Mouse (Mus musculus) forebrain, embryonic 10.5 days (tissue): ENCODE results near the gene Spryd3. TPM values are rescaled to one million over a fixed set of nuclear protein-coding genes. Genes with fewer than 3 reads are reported as not detected.

ENCODE experiments used
- DNase-seq: peaks from one replicate; pipeline ENCODE4 v3.0.0-alpha.2; 2017; ENCODE audit warnings: low spot score; ENCODE audit errors: extremely low spot score
- H3K27ac ChIP-seq: fragments of 300-500 bp; sonication (generic); 2 replicates; pipeline ENCODE4 v1.5.1; 2016; ENCODE audit warnings: mild to moderate bottlenecking
- H3K27me3 ChIP-seq: fragments of 300-500 bp; sonication (generic); 2 replicates; pipeline ENCODE4 v1.6.1; 2016; ENCODE audit warnings: mild to moderate bottlenecking; ENCODE audit not compliant: poor library complexity, severe bottlenecking
- H3K36me3 ChIP-seq: fragments of 300-500 bp; sonication (generic); replicated peaks from 2 replicates; pipeline ENCODE4 v1.6.1; 2016; ENCODE audit warnings: mild to moderate bottlenecking, moderate library complexity
- H3K4me1 ChIP-seq: fragments of 300-500 bp; sonication (generic); 2 replicates; pipeline ENCODE4 v1.6.1; 2016
- H3K4me3 ChIP-seq: fragments of 300-500 bp; sonication (generic); 2 replicates; pipeline ENCODE4 v1.5.1; 2016; ENCODE audit warnings: mild to moderate bottlenecking, moderate library complexity
- H3K9me3 ChIP-seq: fragments of 300-500 bp; sonication (generic); 2 replicates; pipeline ENCODE4 v1.6.1; 2016; ENCODE audit warnings: mild to moderate bottlenecking, moderate library complexity
- WGBS: fragments of 180-500 bp; shearing (Covaris S2); methylation state at CpG from one replicate; pipeline ENCODE4 v1.1.7; 2016; 5-methylcytosine and 5-hydroxymethylcytosine counted together
- polyA plus RNA-seq: library from polyadenylated mRNA; unstranded; fragments of >200 nt; fragmentation: Nextera tagmentation; extraction: Ambion mirVana; gene quantifications from 2 replicates; pipeline ENCODE4 v1.2.1, GENCODE M21; 2016

Spryd3 gene
- polyA plus RNA-seq, 1 experiment from 2014 or later, result 12.7 TPM

DNA sequence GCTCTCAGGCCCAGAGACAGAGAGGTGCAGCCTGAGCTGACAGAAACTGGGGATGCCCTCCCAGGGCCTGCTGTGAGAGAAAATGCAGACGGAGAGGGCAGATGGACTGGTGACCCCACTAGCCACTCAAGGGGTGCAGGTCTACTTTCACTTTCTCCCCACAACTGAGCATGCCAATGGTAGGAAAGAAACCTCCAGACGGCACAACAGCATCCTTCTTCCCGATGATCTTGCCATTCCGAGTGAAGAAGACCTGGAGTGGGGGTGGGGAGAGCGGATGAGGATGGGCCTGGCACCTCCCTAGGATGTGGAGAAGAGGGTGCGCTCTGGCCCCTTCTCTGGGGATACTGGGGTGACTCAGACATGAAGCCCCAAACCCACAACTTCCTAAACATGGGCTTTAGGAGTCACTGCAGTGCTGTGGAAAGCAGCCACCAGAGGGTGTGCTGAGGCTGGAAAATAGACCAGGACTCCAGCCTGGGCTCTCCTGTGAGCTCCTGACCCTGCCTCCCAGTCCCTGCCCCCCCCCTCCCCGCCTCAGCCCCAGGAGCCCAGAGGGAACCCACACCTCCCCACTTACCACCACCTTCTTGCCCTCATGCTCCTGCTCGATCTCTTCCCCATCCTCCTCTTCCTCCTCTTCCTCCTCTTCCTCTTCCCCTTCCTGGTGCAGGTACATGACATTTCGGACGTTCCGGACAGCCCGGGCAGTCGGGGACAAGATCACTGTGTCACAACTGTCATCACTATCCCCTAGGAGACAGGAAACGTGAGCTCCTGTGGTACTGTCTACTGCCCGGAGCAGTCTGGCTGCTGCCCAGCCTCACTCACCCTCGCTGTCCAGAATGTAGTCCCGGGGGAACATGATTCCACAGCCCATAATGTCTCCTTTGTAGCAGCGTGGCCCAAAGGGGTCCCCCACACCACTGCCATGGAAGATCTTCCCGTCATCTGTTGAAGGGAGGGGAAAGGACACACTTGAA, 18.3 kb downstream of the Spryd3 start:
- Histone ChIP-seq H3K9me3 (no peaks in the 10 kb centered on the region), H3K36me3 (peaks cover 93% of the 10 kb centered on the region), H3K4me3 (no peak overlapping the region), H3K27me3 (no peaks in the 10 kb centered on the region), H3K27ac (no peak overlapping the region), H3K4me1 (peaks cover 21% of the 10 kb centered on the region)
- 80% methylated on average over 19 of the region's 19 CpGs for WGBS
- DNase-seq, result no peak

DNA sequence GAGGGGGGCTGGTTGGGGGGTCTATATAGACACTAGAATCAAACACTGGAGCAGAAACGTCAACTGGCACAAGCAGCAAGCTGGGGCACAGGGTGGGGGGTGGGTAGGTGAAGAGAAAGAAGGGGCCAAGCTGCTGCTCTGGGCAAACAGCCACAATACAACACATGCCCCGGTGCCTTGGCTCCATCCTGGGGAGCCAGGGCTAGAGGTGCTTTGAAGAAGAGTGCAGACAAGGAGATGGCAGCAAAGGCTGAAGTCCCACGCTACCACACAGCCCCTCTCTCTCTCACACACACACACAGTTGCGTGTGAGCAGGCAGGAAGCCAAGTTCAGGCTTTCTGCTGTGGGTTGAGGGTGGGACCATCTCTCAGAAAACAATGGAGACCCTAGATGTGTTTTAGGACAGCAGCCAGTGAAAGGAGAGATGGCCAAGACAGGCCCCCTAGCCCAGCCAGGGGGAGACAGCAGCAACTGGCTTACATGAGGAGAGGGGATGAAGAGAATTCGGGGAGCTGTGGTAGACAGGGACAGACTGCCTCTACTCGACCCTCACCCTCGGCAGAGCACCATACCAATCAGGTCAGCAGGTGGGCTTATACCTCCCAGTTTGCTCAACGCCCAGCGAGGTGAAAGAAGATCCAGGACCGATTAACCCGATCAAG, 19.1 kb downstream of the Spryd3 start:
- WGBS, result 85% methylated on average over 11 of the region's 11 CpGs
- H3K9me3 ChIP-seq, result no peaks in the 10 kb centered on the region
- H3K4me3 ChIP-seq, result no peak overlapping the region
- no peak for DNase-seq
- H3K4me1 ChIP-seq, result peaks cover 21% of the 10 kb centered on the region
- H3K36me3 ChIP-seq, result peaks cover 94% of the 10 kb centered on the region
- H3K27ac ChIP-seq, result no peak overlapping the region
- no peaks in the 10 kb centered on the region for H3K27me3 ChIP-seq

- Histone ChIP-seq H3K27ac (0 out of 2 replicates have a peak overlapping the region, but pooled peaks have one; percentile 25), H3K36me3 (peaks cover 94% of the 10 kb centered on the region), H3K27me3 (no peaks in the 10 kb centered on the region), H3K9me3 (no peaks in the 10 kb centered on the region), H3K4me1 (peaks cover 21% of the 10 kb centered on the region), H3K4me3 (no peak overlapping the region)
- WGBS, result 64% methylated on average over 9 of the region's 9 CpGs
- no peak for DNase-seq
Observed at GRCm38 (mm10) chr15:102115731-102116231, 20.3 kb downstream of the Spryd3 start.

GRCm38 (mm10) chr15:102114651-102115260, 21.3 kb downstream of the Spryd3 start:
- peaks cover 90% of the 10 kb centered on the region for H3K36me3 ChIP-seq
- 90% methylated on average over 7 of the region's 7 CpGs for WGBS
- H3K27ac ChIP-seq, result no peak overlapping the region
- no peak overlapping the region for H3K4me3 ChIP-seq
- no peaks in the 10 kb centered on the region for H3K9me3 ChIP-seq
- DNase-seq, result no peak
- peaks cover 12% of the 10 kb centered on the region for H3K4me1 ChIP-seq
- H3K27me3 ChIP-seq, result no peaks in the 10 kb centered on the region

DNA sequence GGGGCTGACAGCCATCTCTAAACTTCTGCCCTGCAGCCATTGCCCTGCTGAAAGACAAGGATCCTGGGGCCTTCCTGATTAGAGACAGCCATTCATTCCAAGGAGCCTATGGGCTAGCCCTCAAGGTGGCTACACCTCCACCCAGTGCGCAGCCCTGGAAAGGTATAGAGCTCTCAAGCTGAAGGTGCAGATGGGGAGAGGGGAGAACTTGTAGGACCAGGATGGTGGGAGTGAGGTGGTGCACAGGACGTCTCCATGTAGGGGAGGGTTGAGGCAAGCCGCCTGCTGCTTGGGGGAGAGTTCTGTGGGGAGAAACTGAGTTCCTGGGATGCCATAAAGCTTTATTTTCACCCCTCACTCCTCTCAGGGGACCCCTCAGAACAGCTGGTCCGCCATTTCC, 22.4 kb downstream of the Spryd3 start:
- H3K9me3 ChIP-seq, result no peaks in the 10 kb centered on the region
- no peak overlapping the region for H3K27ac ChIP-seq
- H3K36me3 ChIP-seq, result peaks cover 79% of the 10 kb centered on the region
- no peak for DNase-seq
- H3K4me1 ChIP-seq, result peaks cover 20% of the 10 kb centered on the region
- peaks cover 2% of the 10 kb centered on the region; the same call in 1 of the 2 replicates for H3K27me3 ChIP-seq
- WGBS, result 91% methylated on average over 4 of the region's 4 CpGs
- no peak overlapping the region for H3K4me3 ChIP-seq

GRCm38 (mm10) chr15:102112827-102113226, 23.2 kb downstream of the Spryd3 start:
- WGBS, result 85% methylated on average over 8 of the region's 8 CpGs

GRCm38 (mm10) chr15:102112181-102112580, 23.9 kb downstream of the Spryd3 start:
- H3K9me3 ChIP-seq, result no peaks in the 10 kb centered on the region
- H3K4me3 ChIP-seq, result no peak overlapping the region
- H3K4me1 ChIP-seq, result peaks cover 27% of the 10 kb centered on the region
- no peak for DNase-seq
- H3K27me3 ChIP-seq, result peaks cover 16% of the 10 kb centered on the region
- H3K27ac ChIP-seq, result no peak overlapping the region
- 87% methylated on average over 6 of the region's 6 CpGs for WGBS
- H3K36me3 ChIP-seq, result peaks cover 64% of the 10 kb centered on the region

More at GRCm38 (mm10) chr15:102112827-102113226, 23.2 kb downstream of the Spryd3 start:
- Histone ChIP-seq H3K27ac (no peak overlapping the region), H3K4me1 (peaks cover 21% of the 10 kb centered on the region), H3K9me3 (no peaks in the 10 kb centered on the region), H3K36me3 (peaks cover 70% of the 10 kb centered on the region), H3K27me3 (peaks cover 10% of the 10 kb centered on the region), H3K4me3 (no peak overlapping the region)
- no peak for DNase-seq

DNA sequence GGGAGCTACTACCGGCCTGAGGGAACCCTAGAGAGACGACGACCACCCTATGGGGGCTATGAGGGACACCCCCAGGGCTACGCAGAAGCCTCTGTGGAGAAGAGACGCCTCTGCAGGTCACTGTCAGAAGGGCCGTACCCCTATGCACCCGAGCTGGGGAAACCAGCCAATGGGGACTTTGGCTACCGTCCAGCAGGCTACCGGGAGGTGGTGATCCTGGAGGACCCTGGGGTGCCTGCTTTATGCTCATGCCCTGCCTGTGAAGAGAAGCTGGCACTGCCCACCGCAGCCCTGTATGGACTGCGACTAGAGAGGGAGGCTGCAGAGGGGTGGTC, 24.6 kb downstream of the Spryd3 start:
- Histone ChIP-seq H3K27me3 (peaks cover 24% of the 10 kb centered on the region), H3K27ac (peak overlapping the region; percentile 30; the same call in 1 of the 2 replicates), H3K4me3 (no peak overlapping the region), H3K9me3 (no peaks in the 10 kb centered on the region), H3K36me3 (peaks cover 57% of the 10 kb centered on the region), H3K4me1 (peaks cover 34% of the 10 kb centered on the region)
- 89% methylated on average over 11 of the region's 11 CpGs for WGBS
- DNase-seq, result no peak

DNA sequence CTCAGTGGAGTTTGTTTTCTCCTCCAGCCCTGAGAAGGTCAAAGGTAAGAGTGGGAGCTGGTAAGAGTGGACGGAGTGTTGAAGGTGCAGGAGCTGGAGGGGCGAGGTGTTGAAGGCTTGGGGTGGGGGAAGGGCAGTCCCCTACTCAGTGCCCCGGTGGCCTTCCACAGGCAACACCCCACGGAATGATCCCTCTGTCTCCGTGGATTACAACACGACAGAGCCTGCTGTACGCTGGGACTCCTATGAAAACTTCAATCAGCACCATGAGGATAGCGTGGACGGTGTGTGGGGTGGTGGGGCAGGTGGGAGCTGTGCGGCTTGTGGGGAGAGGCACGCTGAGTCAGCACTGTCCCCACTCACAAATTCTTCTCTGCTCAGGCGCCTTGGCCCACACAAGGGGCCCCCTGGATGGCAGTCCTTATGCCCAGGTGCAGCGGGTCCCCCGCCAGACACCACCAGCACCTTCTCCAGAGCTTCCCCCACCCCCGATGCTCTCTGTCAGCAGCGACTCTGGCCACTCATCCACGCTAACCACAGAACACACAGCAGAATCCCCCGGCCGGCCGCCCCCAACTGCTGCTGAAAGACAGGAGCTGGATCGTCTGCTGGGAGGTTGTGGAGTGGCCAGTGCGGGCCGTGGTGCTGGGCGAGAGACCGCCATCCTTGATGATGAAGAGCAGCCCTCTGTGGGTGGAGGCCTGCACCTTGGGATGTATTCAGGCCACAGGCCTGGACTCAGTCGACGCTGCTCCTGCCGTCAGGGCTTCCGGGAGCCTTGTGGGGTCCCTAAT, 25.1 kb downstream of the Spryd3 start:
- no peak for DNase-seq
- H3K4me3 ChIP-seq, result no peak overlapping the region
- H3K27ac ChIP-seq, result peak overlapping the region; percentile 30; the same call in 1 of the 2 replicates
- WGBS, result 83% methylated on average over 29 of the region's 29 CpGs
- peaks cover 51% of the 10 kb centered on the region for H3K36me3 ChIP-seq
- H3K27me3 ChIP-seq, result peaks cover 29% of the 10 kb centered on the region
- no peaks in the 10 kb centered on the region for H3K9me3 ChIP-seq
- H3K4me1 ChIP-seq, result peaks cover 40% of the 10 kb centered on the region

GRCm38 (mm10) chr15:102110271-102110670, 25.8 kb downstream of the Spryd3 start:
- no peak for DNase-seq
- WGBS, result 95% methylated on average over 7 of the region's 7 CpGs
- H3K36me3 ChIP-seq, result peaks cover 45% of the 10 kb centered on the region
- H3K4me1 ChIP-seq, result peaks cover 46% of the 10 kb centered on the region
- no peak overlapping the region for H3K4me3 ChIP-seq
- H3K9me3 ChIP-seq, result no peaks in the 10 kb centered on the region
- H3K27me3 ChIP-seq, result peaks cover 36% of the 10 kb centered on the region
- no peak overlapping the region for H3K27ac ChIP-seq

GRCm38 (mm10) chr15:102108651-102109525, 27.1 kb downstream of the Spryd3 start:
- Histone ChIP-seq H3K4me1 (peaks cover 59% of the 10 kb centered on the region), H3K4me3 (no peak overlapping the region), H3K9me3 (no peaks in the 10 kb centered on the region), H3K36me3 (peaks cover 34% of the 10 kb centered on the region), H3K27ac (no peak overlapping the region), H3K27me3 (peaks cover 49% of the 10 kb centered on the region)
- DNase-seq, result peak; percentile 63
- 48% methylated on average over 18 of the region's 18 CpGs for WGBS
